Comparison of ENCODE assay signal across 5 mouse cellular contexts in genomic region chrX:99243251-99243650, GRCm38 (mm10).
"Had no signal": no experiment of that assay in that cellular context is flagged by ENCODE, and none has a peak within 500 bp of the region (broad histone marks: within the 10 kb centered on the region; RNA-seq: fewer than 3 reads in every experiment).

No protein-coding gene starts in this region.

- DNase-seq: kidney, postnatal 14 days; lung, embryonic 14.5 days; lung, postnatal 10 days; lung, postnatal 4 days; midbrain, embryonic 14.5 days had no signal
